Mouse (Mus musculus) hindbrain, embryonic 13.5 days (tissue): ENCODE measurements around the gene Mif4gd. TPM values are rescaled to one million over a fixed set of nuclear protein-coding genes. Genes with fewer than 3 reads are reported as not detected.

ENCODE experiments used
- ATAC-seq: fragments of 200-750 bp; cut with Nextera tagmentation; 2 replicates; pipeline ENCODE4 v1.8.0; 2017; ENCODE audit warnings: moderate TSS enrichment; ENCODE audit not compliant: low FRiP score
- H3K27ac ChIP-seq: fragments of 300-500 bp; sonication (generic); 2 replicates; pipeline ENCODE4 v1.5.1; 2015; ENCODE audit warnings: inconsistent platforms, mild to moderate bottlenecking, moderate library complexity
- H3K27me3 ChIP-seq: fragments of 300-500 bp; sonication (generic); 2 replicates; pipeline ENCODE4 v1.6.1; 2015; ENCODE audit warnings: mild to moderate bottlenecking, inconsistent platforms
- H3K36me3 ChIP-seq: fragments of 300-500 bp; sonication (generic); 2 replicates; pipeline ENCODE4 v1.6.1; 2015; ENCODE audit warnings: mild to moderate bottlenecking, inconsistent platforms
- H3K4me1 ChIP-seq: fragments of 300-500 bp; sonication (generic); replicated peaks from 2 replicates; pipeline ENCODE4 v1.6.1; 2015; ENCODE audit warnings: inconsistent platforms
- H3K4me2 ChIP-seq: fragments of 300-500 bp; sonication (generic); 2 replicates; pipeline ENCODE4 v1.6.1; 2015; ENCODE audit warnings: inconsistent platforms, mild to moderate bottlenecking, moderate library complexity
- H3K4me3 ChIP-seq: fragments of 300-500 bp; sonication (generic); 2 replicates; pipeline ENCODE4 v1.5.1; 2015; ENCODE audit warnings: mild to moderate bottlenecking, inconsistent platforms
- H3K9ac ChIP-seq: fragments of 300-500 bp; sonication (generic); 2 replicates; pipeline ENCODE4 v1.6.1; 2015; ENCODE audit warnings: mild to moderate bottlenecking, inconsistent platforms
- H3K9me3 ChIP-seq: fragments of 300-500 bp; sonication (generic); 2 replicates; pipeline ENCODE4 v1.6.1; 2016; ENCODE audit warnings: inconsistent platforms
- WGBS: fragments of 180-500 bp; shearing (Covaris S2); methylation state at CpG from one replicate; pipeline ENCODE4 v1.1.7; 2015; 5-methylcytosine and 5-hydroxymethylcytosine counted together
- polyA plus RNA-seq: library from polyadenylated mRNA; unstranded; fragments of >200 nt; fragmentation: Nextera tagmentation; extraction: Ambion mirVana; gene quantifications from 2 replicates; pipeline ENCODE4 v1.2.1, GENCODE M21; 2015

Gene Mif4gd
- polyA plus RNA-seq, 1 experiment from 2014 or later = 11.3 TPM

DNA sequence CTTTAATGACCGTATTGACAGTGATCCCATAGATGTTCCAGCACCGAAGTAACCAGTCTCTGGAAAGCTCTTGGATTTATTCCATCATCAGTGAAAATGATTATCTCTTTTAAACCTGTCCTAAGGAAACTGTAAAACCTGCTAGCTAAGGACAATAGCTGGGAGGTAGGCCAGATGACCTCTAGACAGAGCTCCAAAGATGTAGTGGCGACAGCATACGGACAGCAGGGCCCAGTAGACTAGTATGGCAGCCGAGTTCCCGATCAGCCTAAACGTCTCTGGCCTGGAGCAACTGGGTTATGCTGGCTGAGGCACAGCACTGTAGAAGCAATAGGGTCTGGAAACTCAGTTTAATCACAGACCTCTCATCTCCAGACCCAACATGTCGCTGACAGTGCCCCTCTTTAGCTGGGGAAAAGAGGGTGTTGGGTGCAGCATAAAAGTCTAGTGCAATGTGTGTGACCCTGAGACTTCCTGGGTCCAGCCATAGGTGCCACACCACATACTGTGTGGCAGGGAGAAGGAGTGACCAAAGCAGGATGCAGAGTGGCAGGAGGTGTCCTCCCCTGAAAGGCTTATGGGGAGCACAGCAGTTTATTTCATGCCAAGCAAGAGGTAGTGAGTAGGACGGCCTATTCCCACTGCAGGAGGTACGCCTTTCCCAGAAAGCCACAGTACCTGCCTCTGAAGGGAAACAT is 28.2 kb downstream of the Mif4gd start:
- ATAC-seq = no peak
- H3K9ac ChIP-seq = no peak overlapping the region
- whole genome bisulfite sequencing = 91% methylated on average over 10 of the region's 10 CpGs
- no peaks in the 10 kb centered on the region for H3K27me3 ChIP-seq
- H3K4me1 ChIP-seq = no peaks in the 10 kb centered on the region
- H3K4me2 ChIP-seq = no peak overlapping the region
- H3K4me3 ChIP-seq = no peak overlapping the region
- H3K36me3 ChIP-seq = peaks cover 95% of the 10 kb centered on the region
- H3K9me3 ChIP-seq = no peaks in the 10 kb centered on the region
- no peak overlapping the region for H3K27ac ChIP-seq

GRCm38 (mm10) chr11:115582913-115583606 is 29.7 kb downstream of the Mif4gd start:
- H3K9me3 ChIP-seq = no peaks in the 10 kb centered on the region
- no peak overlapping the region for H3K27ac ChIP-seq
- H3K4me2 ChIP-seq = no peak overlapping the region
- no peak overlapping the region for H3K4me3 ChIP-seq
- peaks cover 98% of the 10 kb centered on the region for H3K36me3 ChIP-seq
- WGBS = 81% methylated on average over 10 of the region's 10 CpGs
- H3K9ac ChIP-seq = no peak overlapping the region
- no peak for ATAC-seq
- no peaks in the 10 kb centered on the region for H3K27me3 ChIP-seq
- no peaks in the 10 kb centered on the region for H3K4me1 ChIP-seq

- H3K27me3 ChIP-seq = no peaks in the 10 kb centered on the region
- no peak for ATAC-seq
- H3K4me3 ChIP-seq = no peak overlapping the region
- no peak overlapping the region for H3K4me2 ChIP-seq
- H3K4me1 ChIP-seq = no peaks in the 10 kb centered on the region
- H3K36me3 ChIP-seq = peaks cover 70% of the 10 kb centered on the region
- no peaks in the 10 kb centered on the region for H3K9me3 ChIP-seq
- H3K27ac ChIP-seq = no peak overlapping the region
- no peak overlapping the region for H3K9ac ChIP-seq
These were observed 33.7 kb downstream of the Mif4gd start for GRCm38 (mm10) chr11:115579080-115579479.

- WGBS = 24% methylated on average over 7 of the region's 7 CpGs
- H3K27me3 ChIP-seq = no peaks in the 10 kb centered on the region
- peaks cover 21% of the 10 kb centered on the region for H3K4me1 ChIP-seq
- peak overlapping the region; percentile 78 for H3K4me3 ChIP-seq
- ATAC-seq = no peak
- peak overlapping the region; percentile 82 for H3K4me2 ChIP-seq
- H3K9ac ChIP-seq = peak overlapping the region; percentile 83
- H3K9me3 ChIP-seq = no peaks in the 10 kb centered on the region
- no peak overlapping the region for H3K27ac ChIP-seq
- H3K36me3 ChIP-seq = peaks cover 32% of the 10 kb centered on the region
These were observed 47.8 kb downstream of the Mif4gd start for GRCm38 (mm10) chr11:115564961-115565360.

DNA sequence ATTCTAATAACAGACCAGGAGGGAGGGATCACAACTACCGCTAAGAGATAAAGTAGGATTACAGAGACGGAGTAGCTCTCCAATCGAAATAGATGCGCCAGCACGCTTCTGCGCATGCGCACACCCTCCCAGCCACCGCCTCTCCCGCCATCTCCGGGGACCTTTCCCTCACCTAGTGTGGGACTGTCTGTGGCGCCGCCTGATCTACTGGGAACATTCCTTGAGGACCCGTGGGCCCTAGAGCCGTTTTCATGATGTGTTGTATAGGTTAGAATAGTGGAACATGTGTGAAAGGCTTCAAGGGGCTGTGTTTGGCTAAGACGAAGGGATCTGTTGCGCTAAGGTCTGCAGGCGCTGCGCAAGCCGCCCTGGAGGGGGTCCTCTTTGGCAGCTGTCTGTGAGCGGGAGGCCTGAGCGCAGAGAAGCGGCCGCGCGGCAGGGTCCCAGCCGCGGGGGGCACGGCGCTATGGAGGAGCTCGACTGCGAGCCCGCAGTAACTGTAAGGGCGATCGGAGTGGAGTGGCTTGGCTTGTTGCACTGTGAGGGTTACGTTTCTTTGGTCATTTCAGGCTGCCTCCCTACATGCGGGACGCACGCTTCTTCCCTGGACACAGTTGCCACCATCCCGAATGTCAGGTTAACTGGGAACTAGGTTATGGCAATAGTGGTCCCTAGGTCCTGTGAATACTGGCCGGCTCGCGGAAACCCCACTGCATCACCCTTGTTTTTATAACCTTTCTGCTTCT is 48.5 kb downstream of the Mif4gd start, which contains the start of gene Nup85:
TSS of gene Nup85 (plus strand) at position 371 of the 746 bp plus-strand sequence.
- Histone ChIP-seq H3K36me3 (peaks cover 25% of the 10 kb centered on the region), H3K4me2 (peak within 1 kb of the TSS; percentile 82), H3K9ac (peak within 1 kb of the TSS; percentile 83), H3K27me3 (no peaks in the 10 kb centered on the region), H3K4me1 (peaks cover 21% of the 10 kb centered on the region), H3K27ac (peak within 1 kb of the TSS; percentile 84), H3K4me3 (peak within 1 kb of the TSS; percentile 78), H3K9me3 (no peaks in the 10 kb centered on the region)
- 0% methylated on average over 42 of the region's 42 CpGs for WGBS
- peak; percentile 89 for ATAC-seq

DNA sequence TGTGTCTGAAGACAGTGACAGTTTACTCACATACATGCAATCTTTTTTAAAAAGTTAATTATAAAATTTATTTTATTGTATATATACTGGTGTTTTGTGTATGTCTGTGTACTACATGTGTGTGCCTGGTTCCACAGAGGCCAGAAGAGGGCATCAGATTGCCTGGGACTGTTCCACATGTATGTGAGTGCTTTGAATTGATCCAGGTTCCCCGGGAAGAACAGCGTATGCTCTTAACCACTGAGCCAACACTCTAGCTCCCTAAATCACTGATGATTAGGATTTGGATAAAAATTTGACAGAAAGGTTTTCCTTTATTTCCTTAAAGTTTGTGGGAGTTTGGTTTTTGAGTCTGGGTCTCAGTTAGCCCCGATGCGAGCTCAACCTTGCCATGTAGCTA is 49.4 kb downstream of the Mif4gd start:
- 51% methylated on average over 4 of the region's 4 CpGs for WGBS
- Histone ChIP-seq H3K36me3 (peaks cover 16% of the 10 kb centered on the region), H3K27me3 (no peaks in the 10 kb centered on the region), H3K4me2 (peak overlapping the region; percentile 82), H3K4me3 (peak overlapping the region; percentile 78), H3K9me3 (no peaks in the 10 kb centered on the region), H3K27ac (peak overlapping the region; percentile 58), H3K4me1 (peaks cover 21% of the 10 kb centered on the region), H3K9ac (peak overlapping the region; percentile 83)
- ATAC-seq = no peak

Other genes with a start within 250 kb of the Mif4gd start
- 41.8 and 42.9 TPM in 2 replicates for gene Hid1, start 245.2 kb downstream of the Mif4gd start, polyA plus RNA-seq
- 22.4 and 23.2 TPM in 2 replicates for gene Cdr2l, start 231.1 kb downstream of the Mif4gd start, polyA plus RNA-seq
- 196 and 205 TPM in 2 replicates for gene Mrpl58, start 209.2 kb downstream of the Mif4gd start, polyA plus RNA-seq
- 945 and 956 TPM in 2 replicates for gene Atp5h, start 193.0 kb downstream of the Mif4gd start, polyA plus RNA-seq
- 17.7 and 22.2 TPM in 2 replicates for gene Kctd2, start 192.8 kb downstream of the Mif4gd start, polyA plus RNA-seq
- gene Trim80, start 172.4 kb downstream of the Mif4gd start, polyA plus RNA-seq = not detected in 2 replicates
- 0.19 TPM in 1 of 2 replicates, not detected in the other for gene Slc16a5, start 150.5 kb downstream of the Mif4gd start, polyA plus RNA-seq
- 16.9 and 18.0 TPM in 2 replicates for gene Armc7, start 137.3 kb downstream of the Mif4gd start, polyA plus RNA-seq
- gene Nt5c, start 121.1 kb downstream of the Mif4gd start, polyA plus RNA-seq = 104 and 105 TPM in 2 replicates
- gene Jpt1, start 98.6 kb downstream of the Mif4gd start, polyA plus RNA-seq = 1,452 and 1,454 TPM in 2 replicates
- 1,174 and 1,182 TPM in 2 replicates for gene Sumo2, start 76.7 kb downstream of the Mif4gd start, polyA plus RNA-seq
- gene Nup85, start 48.5 kb downstream of the Mif4gd start, polyA plus RNA-seq = 109 and 110 TPM in 2 replicates
- gene Mrps7, start 9.0 kb downstream of the Mif4gd start, polyA plus RNA-seq = 76.0 and 81.3 TPM in 2 replicates
- gene Gga3, start 8.9 kb downstream of the Mif4gd start, polyA plus RNA-seq = 33.6 and 35.6 TPM in 2 replicates
- gene Slc25a19, start 15.3 kb upstream of the Mif4gd start, polyA plus RNA-seq = 35.6 and 41.1 TPM in 2 replicates
- 184 and 196 TPM in 2 replicates for gene Grb2, start 95.6 kb upstream of the Mif4gd start, polyA plus RNA-seq
- 30.9 TPM in 2 replicates for gene Tmem94, start 152.5 kb upstream of the Mif4gd start, polyA plus RNA-seq
- gene Caskin2, start 200.7 kb upstream of the Mif4gd start, polyA plus RNA-seq = 11.6 and 11.8 TPM in 2 replicates
- 24.5 and 25.4 TPM in 2 replicates for gene Tsen54, start 201.8 kb upstream of the Mif4gd start, polyA plus RNA-seq
- gene Llgl2, start 211.1 kb upstream of the Mif4gd start, polyA plus RNA-seq = 1.00 and 2.2 TPM in 2 replicates
- gene Myo15b, start 245.4 kb upstream of the Mif4gd start, polyA plus RNA-seq = not detected in 2 replicates